1 mouse cellular context compared by ENCODE assay signal in the genomic region with DNA sequence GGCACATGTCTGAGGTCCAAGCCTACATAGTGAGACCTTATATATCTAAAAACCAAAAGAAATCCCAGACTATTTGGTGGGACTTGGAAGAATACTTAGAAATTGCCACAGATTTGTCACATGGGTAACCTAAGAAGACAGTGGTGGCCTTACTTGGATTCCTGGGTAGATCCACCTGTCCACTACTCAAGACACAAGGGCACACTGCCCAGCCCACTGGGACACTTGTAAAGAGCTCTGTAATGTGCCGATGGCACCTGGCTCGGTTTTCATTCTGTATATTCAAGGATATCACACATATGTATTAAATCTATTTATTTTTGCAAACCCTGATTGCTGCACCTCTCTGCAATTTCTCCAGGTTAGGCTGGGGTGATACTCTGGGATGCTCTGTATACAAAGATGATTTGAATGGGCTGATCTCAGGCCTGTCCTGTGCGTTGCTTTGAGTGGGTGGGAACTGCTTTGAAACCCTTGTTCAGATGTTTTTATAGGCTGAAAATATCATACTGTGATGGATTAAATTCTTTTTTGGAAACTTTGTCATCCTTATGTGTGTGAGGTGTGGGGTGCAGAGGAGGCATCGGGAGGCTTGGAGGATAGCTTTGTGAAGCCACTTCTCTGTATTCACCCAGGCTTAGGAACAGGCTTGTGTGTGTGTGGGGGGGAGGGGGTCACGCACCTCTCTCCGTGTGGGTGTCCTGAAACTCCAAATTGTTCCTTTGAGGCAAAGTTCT.
TF ChIP-seq lines count a peak whose summit lies in the region.

No protein-coding gene starts in this region.

TF ChIP-seq in MEL, 35 proteins besides CTCF, POLR2A, EP300 and RAD21:
- TF ChIP-seq BHLHE40 (IDR thresholded peaks at IDR 0.05; ENCODE audit: borderline replicate concordance, low read depth, low read length) (no peak), ZMIZ1 (IDR thresholded peaks at IDR 0.05; ENCODE audit: low read depth, low read length) (peak; percentile 30; the same call in 1 of the 2 replicates)
